Mouse (Mus musculus): ENCODE measurements around the gene Ttll6.

Gene Ttll6

DNA sequence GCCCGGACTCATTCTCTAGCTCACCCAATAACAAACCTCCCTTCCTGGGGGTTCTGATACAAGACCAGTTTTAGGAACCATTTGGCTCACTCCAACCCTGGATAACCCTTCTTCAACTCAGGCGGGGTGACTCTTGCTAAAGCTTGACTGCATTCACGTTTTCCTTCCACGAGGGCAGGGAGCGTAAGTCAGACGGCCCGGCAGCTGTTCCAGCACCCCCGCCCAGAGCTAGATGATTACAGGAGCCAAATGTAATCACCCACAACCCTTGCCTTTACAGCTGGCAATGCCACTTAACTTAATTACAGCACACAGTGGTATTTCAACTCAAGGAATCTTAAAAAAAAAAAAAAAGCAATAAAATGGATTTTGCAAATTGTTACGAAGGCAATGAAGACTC lies 34.5 kb downstream of the Ttll6 start:
- DNase-seq (ENCODE audit: low read depth, low spot score), result no peak

DNA sequence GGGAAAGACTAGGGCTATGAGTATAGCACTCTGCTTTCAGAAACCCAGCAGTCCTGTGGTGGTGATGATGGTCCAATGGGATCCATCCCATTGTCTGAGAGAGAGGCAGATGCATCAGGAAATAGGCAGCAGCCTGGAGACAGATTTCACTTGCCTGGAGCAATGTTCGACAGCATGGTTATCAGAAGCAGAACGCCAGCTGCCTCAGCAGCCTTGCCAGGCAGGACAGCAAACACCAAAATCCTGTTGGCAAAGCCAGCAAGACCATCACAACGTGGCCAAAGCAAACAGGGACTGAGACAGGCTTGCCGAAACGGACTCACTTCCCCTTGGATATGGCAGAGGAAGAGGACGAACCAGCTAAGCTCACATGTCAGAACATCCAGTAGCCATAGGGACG lies 35.4 kb downstream of the Ttll6 start:
- DNase-seq (ENCODE audit: low read depth, low spot score), result no peak

DNA sequence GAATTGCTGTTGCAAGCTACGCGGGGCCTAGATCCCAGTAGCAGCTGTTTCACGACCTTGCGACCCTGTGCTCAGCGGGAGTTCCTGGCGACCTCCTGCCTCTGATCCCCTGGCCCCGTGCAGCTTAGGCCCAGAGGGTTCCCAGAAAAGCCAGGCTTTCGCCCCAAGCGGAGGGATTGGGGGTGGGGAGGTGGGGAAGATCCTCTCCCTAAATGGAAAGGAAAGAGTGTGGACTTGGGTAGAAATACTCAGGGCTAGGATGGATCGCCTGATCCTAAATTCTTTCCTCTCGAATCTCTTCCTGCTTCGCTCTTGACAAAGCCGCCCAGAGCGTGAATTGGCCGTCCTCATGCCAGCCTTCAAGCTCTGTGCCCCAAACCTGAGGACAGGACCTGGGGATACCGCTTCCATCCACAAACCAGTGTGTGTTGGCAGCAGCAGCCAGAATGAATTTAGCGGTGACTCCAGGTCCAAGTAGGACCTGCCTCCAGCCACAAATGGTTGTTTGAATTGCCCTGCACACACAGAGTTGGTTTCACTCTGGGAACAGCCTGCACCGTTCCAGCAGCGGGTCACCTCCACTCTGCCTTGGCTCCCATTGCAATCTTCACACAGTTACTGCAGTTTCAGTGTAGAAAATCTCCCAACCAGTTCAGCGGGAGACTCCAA lies 37.3 kb downstream of the Ttll6 start:
- no peak for DNase-seq (ENCODE audit: low read depth, low spot score)

DNA sequence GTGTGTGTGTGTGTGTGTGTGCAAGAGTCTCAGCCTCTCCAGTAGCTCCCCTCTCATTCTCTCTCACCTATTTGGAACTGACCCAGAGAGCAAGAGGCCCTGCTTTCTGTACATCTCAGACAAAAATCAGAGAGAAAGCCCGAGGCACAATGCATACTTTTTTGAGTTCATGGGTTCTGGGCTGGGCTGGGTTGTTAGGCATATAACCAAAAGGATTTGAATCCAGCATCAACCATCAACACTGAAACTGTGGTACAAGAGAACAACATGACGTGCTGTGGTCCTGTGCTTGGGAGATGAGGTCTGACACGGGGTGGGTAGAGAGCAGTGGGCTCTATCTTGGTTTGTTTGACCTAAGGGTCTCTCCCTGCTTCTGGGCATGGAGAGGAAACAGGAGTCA lies 38.0 kb downstream of the Ttll6 start:
- DNase-seq (ENCODE audit: low read depth, low spot score), result no peak

DNA sequence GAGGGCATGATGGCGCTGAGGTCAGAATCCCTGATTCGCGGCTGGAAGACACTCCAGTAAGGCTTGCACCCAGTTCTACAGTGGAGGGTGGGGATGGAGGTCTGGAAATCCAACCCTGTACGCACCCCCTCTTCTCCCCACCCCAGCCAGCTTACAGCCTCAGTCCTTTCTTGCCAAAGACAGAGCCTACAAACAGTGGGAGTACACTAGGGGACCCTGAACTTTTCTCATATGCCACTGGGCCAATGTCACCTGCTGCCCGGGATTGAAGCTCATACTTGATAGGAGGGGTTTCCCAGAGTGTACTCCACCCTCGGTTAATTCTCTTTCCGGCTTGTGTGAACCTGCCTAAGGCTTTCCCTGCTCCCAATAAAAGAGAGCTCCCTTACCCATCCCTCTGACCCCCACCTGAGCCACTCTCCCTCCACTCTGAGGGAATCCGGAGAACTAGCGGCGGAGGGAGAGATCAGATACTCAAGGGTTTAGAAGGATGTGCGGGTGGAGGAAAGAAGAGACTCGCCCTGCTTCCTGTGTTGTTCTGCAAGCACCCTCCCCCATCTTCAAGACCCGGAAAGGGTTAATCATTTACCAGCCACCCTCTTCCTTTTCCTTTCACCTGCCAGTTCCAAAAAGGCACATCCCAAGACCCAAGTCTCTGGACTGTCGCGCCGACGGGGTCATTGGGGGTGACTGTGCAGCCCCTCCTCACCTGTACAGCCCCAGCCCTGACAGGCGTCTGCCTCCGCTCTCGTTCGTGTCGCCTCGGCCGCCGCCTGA lies 39.1 kb downstream of the Ttll6 start:
- DNase-seq (ENCODE audit: low read depth, low spot score), result peak; percentile 27

DNA sequence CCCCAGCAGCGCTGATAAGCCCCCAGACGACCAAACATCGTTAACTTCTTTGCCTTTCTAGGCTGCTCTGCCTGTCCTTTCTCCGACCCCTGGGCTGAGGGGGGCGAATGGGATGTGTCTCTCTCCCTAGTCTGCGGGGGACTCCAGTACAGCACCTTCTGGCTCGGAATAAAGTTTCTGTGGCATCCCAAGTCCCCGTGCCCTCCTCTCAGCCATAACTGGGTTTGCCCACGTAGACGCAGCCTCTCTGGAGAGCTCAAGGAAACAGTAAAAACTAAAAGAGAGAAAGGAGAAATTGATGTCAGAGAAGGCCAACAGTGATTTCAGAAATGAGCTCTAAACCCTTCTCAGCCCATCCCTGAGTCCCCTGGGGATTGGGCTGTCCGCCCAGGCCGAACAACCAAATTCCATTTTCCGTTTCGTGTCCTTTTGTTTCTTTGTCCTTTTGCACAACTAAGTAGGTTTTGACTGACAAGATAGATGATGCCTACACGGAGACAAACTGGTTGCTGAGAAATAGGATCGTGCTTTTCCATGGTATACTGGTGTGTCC lies 39.8 kb downstream of the Ttll6 start:
- no peak for DNase-seq (ENCODE audit: low read depth, low spot score)

DNA sequence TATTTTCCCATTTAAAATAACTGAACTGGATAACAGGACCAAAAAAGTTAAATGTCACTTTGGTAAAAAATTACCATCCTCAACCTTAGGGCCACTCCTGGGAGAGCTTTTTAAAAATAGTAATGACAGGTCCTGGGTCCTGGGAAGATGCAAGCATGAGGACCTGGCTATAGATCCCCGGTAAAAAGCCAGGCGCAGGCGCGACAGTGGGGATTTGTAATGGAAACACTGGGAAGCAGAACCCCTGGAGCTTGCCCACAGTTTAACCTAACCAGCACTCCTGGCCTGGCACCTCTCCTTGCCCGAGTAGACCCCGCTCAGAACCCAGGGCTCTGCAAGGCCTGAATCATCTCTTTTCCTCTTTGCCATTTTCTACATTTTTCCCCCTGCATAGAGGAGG lies 41.3 kb downstream of the Ttll6 start:
- no peak for DNase-seq (ENCODE audit: low read depth, low spot score)

DNA sequence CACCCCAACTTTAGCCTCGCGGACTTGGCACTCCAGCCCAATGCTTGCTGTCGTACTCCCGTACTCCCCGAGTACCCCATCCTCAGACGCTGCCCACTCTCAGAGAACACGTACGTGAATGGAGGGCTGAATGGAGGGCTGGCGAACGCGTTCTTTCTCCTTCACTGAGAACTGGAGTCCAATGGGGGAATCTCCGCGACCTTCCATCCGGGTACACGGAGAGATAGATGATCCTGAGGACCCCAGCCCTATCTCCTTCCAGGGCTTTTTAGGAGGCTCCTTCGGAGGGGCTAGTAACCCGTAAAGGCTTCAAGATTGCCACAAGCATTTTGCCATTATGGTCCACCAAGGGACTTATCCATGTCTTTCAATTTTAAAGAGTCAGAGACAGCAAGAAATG lies 41.9 kb downstream of the Ttll6 start:
- no peak for DNase-seq (ENCODE audit: low read depth, low spot score)

DNA sequence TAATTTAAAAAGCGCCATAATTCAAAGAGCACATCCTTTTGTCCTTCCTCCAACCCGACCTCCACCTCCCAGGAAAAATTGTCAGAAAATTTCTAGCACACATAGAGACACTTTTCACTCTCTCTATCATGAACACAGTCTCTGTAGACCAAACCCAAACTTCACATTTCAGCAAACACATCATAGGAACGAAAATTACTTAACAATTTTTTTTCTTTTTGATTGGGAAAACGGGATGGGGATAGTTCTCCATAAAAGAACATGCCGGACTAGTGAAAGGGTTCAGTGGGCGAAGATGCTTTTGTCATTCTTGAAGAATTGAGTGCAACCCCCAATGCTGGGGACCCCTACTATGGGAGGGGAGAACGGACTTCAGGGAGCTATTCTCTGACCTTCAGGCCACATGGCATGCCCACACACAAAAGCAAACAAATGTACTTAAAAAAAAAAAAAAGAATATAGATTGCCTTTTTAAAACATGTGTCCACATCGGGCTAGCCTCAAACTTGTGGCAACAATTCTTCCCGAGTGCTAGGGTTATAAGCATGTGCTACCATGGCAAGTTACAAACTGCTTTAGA lies 42.5 kb downstream of the Ttll6 start:
- DNase-seq (ENCODE audit: low read depth, low spot score), result no peak

DNA sequence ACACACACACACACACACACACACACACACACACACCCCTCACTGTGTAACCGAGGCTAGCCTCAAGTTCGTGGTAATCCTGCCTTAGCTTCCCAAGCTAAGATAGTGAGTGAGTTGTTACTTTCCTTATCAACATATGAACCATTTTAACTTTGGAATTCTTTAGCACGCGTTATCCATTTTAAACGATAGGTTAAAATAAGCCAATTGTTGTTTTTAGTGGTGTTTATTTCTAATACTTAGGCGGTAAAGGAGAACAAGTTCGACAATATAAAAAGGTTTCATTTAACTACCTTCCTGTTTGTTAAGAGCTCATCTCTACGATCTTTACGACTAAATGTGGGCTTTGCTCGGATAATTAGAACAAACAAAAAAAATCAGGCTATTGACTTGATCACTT lies 43.3 kb downstream of the Ttll6 start:
- no peak for DNase-seq (ENCODE audit: low read depth, low spot score)

DNA sequence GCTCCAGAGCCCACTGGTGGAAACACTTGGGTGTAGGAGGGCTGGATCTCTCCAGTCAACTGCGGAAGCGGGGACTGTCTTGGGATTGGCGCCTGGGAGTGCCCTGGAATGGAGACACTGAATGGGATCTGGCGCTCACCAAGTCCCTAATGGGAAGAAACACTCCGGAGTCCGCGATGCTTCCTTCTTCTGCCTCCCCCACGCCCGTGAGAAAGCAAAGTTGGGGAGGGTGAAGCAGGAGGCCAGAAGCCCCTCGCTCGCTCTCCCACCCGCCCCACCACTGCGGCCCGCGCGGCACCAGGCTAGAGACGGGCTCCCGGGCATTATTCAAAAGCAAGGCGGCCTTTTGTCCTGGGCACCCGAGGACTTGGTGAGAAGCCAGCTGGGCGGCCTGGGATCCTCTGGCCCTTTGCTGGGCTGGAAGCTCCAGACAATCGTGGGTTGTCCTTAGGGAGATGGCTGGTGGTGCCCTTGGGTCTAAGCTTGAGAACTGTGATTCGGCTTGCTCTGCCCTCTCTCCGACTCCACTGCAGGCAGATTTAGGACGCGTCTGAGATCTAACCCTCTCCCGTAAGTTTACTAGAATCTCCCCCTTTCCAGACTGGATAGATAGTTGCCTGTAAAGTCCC lies 44.1 kb downstream of the Ttll6 start:
- no peak for DNase-seq (ENCODE audit: low read depth, low spot score)

DNA sequence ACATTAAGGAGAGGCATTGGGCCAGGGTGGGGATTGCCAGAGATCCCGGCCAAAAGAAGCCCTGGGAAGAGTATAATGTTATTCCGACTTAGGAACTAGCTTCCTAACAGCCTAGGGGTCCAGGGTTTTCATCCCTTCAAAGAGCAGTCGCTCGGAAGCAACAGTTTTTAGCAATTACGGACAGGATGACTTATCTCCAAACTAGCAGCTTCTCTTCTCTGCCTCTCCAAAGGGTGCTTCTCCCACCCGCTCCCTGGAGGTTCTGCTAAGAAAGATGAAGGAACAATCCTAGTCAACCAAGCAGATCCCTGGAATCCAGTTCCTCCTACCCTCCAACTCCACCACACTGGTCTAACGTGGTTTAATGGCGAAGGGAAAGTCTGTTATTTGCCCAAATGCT lies 44.8 kb downstream of the Ttll6 start:
- DNase-seq (ENCODE audit: low read depth, low spot score), result no peak

DNA sequence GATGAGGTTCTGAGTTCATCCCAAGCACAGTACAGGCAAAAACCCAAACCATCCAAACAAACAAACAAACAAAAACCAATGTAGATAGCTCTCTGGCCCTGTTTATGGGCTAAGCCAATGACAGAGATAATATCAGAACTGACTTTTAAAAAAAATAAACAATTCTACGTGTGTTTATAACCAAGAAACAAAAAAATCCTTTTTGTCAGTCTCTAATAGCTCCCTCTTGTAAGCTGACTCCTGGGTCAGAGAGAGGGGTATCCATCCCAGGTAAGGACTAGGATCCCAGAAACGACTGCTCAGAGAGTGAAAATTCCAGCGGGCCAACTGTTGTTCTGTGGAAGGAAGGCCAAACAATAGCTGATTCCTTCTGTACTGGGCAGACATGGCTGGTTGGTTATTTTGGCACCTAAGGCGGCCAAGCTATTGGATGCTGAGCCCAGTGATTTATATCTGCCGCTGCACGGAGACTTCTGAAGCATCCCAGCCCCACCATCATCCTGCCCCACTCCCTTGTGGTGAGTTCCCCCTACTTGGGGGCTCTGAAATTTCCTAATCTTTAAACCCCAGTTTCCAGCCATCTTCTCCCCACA lies 45.4 kb downstream of the Ttll6 start:
- no peak for DNase-seq (ENCODE audit: low read depth, low spot score)

DNA sequence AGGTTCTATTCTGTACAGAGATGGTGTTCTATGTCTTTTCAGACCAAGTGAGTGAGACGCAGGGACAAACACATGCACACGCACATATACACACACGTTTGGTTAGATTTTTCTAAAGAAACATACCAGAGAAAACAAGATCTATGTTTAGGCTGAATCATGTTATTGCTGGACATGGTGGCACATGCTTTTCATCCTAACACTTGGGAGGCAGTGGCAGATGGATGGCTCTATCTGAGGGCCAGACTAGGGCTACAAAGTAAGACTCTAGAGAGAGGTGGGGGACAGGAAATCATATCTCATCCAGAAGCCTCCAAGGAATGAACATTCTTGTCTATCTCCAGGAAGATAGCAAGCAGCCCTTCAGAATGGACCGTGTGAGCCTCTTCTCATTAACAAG lies 47.5 kb downstream of the Ttll6 start:
- DNase-seq (ENCODE audit: low read depth, low spot score), result no peak

DNA sequence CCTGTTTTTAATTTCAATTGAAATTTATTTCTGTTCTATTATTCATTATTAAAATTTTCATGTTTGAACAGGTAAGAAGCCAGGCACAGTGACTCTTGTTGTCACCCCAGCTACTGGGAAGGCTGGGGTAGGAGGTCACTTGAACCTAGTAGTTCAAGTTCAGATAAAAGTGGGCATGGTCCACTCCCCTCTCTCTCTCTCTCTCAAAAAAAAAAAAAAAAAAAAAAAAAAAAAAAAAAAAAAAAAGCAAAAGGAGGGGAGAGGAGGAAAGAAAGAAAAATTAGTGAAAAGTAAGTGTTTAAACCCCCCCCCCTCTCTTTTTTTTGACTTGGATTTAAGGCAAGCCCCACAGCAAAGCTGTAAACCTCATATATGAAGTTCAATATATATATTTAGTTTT lies 50.6 kb downstream of the Ttll6 start:
- DNase-seq (ENCODE audit: low read depth, low spot score), result no peak

DNA sequence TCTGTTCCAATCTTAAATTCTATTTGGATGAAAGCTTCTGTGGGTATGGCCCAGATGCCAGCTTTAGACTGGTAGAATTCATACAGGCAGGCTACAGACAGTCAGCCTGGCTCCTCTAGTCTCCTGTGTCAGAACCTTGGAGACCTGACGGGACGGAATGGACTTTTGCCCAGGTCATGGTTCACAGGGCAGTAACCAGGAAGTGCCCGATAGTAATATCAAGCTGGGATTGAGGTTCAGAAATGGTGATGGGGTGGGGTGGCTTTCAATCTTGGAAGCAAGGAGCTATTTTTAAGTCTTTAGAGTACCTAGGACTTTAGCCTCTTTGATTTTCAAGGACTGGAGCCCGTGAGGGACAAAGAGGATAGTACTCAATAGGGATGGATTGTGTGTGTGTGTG lies 53.7 kb downstream of the Ttll6 start:
- no peak for DNase-seq (ENCODE audit: low read depth, low spot score)

DNA sequence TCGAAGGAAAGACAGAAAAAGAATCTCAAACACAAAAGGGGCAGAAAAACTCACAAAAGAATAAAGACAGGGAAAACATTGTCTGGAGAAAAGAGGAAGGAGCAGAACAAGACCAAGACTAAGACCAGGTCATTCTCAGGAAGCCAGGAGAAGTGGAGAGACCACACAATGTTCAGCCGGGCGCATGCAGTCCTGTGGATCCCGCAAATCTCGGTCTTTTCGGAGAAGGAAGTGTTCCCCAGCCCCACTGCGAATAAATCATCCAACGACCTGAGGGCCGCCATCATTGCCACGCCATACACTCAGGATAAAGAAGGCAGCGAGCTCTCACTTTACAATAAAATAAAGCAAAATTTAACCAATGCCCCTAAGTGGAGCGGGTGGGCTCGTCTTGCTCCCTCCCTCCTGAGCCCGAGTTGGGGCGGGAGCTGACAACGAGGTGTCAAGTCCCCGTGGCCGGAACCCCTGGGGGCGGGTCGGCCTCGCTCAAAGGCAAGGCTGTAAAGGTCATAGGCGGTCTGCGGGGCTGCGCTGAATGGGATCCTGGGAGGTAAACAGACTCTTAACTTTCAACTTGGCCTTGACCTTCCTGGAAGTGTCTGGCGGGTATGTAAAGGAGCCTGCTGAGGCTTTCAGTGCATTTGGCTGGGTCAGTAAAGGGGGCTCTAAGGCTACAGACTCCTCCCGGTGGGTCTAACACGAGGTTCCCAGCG lies 56.4 kb downstream of the Ttll6 start:
- no peak for DNase-seq (ENCODE audit: low read depth, low spot score)

DNA sequence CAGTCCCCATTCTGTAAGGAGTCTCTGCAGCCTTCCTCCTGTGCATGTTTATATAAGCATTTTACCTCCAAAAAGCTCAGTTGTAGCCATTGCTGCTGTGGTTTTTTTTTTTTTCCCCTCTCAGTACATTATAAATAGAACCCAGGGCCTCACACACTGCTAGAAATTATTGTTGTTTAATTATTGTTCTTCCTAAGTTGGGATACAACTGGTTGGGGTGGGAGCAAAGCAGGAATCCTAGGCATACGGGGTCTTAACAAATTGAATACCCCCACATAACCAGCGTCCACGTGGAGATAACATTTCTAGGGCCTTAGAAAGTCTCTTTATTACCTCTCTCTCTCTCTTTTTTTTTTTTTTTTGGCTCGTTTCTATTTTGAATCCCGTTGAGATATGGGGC lies 57.5 kb downstream of the Ttll6 start:
- DNase-seq (ENCODE audit: low read depth, low spot score), result no peak

DNA sequence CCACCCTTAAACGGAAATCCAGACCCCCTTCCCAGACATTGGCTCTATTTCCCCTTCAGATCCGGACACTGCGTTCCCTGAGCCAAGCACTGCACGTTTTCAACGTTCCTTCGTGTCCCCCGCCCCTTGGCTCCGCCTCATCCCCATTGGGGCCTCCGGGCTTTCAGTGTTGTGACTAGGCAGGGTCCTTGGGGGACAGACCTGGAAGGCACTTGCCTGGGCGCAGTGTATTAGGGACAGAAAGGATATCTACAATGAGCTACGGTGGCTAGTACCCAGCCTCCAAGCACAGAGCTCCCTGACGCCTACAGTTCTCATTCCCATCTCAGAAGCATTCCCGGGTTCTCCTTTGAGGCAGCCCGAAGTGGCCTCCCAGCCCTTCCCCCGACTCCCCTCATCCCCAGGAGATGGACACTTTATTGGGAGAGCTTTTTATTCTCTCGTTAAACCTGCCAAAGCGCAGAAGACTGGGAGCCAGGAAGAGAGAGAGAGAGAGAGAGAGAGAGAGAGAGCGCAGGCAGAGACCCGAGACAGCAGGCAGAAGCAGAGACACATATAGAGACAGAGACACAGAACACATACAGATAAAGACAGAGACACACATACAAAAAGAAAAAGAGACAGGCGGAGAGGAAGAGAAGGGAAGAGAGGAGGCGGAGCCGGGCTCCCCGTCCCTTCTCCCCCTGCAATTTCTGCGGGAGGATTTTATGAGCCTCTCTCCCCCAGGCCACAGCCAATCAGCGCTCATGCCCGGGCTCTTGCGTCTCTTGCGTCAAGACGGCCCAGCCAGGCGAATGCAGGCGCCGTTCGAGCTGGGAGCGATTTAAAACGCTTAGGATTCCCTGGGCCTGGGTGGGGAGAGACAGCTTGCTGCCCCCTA lies 60.2 kb downstream of the Ttll6 start, which contains the start of gene Hoxb13:
TSS of gene Hoxb13 (plus strand) at position 796 of the 880 bp plus-strand sequence.
- DNase-seq (ENCODE audit: low read depth, low spot score), result peak; percentile 20

DNA sequence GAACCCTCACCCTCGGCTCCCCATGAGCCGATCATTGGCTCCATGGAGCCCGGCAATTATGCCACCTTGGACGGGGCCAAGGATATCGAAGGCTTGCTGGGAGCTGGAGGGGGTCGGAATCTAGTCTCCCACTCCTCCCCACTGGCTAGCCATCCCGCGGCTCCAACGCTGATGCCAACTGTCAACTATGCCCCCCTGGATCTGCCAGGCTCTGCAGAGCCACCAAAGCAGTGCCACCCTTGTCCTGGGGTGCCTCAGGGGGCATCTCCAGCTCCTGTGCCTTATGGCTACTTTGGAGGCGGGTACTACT lies 60.8 kb downstream of the Ttll6 start:
- no peak for DNase-seq (ENCODE audit: low read depth, low spot score)

Data from CD4-positive, CD25-positive, alpha-beta regulatory T cell, adult 2 months (primary cell).